Mouse (Mus musculus) neutrophil, adult 5-6 weeks (primary cell): ENCODE measurements at regions not wholly inside any gene's neighbourhood (a gene's known extent, or its start where the extent isn't known, plus 50 kb on each side); places are given as distances from the start of the nearest gene placed in this dataset.

Experiments
- ATAC-seq: fragments of 151-379, 151-347 bp; 2 replicates; pipeline ENCODE4 v1.8.0; 2017; ENCODE audit warnings: mild to moderate bottlenecking, moderate TSS enrichment; ENCODE audit not compliant: insufficient number of reproducible peaks, poor library complexity, low FRiP score, severe bottlenecking; ENCODE audit errors: extremely low read depth

- no peak for ATAC-seq
Measured at GRCm38 (mm10) chr5:64022633-64023323, 54.1 kb upstream of the Rell1 start.

GRCm38 (mm10) chr5:64023324-64023650 lies 54.6 kb upstream of the Rell1 start:
- ATAC-seq, result no peak

- ATAC-seq, result peak; percentile 83
Measured at GRCm38 (mm10) chr5:64024420-64024819, 55.7 kb upstream of the Rell1 start.

GRCm38 (mm10) chr5:64027733-64028132 lies 59.0 kb upstream of the Rell1 start:
- no peak for ATAC-seq

GRCm38 (mm10) chr5:64029622-64030145 lies 61.0 kb upstream of the Rell1 start:
- peak; percentile 90 for ATAC-seq

GRCm38 (mm10) chr5:64030281-64030960 lies 61.7 kb upstream of the Rell1 start:
- peak; percentile 32; the same call in 1 of the 2 replicates for ATAC-seq

GRCm38 (mm10) chr5:64038394-64038793 lies 54.4 kb upstream of the Pgm2 start:
- ATAC-seq, result no peak

GRCm38 (mm10) chr5:64040676-64041075 lies 52.1 kb upstream of the Pgm2 start:
- peak; percentile 88 for ATAC-seq
